Mouse (Mus musculus): ENCODE data around the gene Btg2. TPM values are rescaled to one million over a fixed set of nuclear protein-coding genes. Genes with fewer than 3 reads are reported as not detected.

Btg2 gene
- total and polyA plus RNA-seq, 3 experiments: 4.6 to 25.7 (median 13.5) TPM

- Histone ChIP-seq H3K27me3 (ENCODE audit: insufficient read depth, low read length) (peaks cover 39% of the 10 kb centered on the region), H3K36me3 (replicated peaks) (no peaks in the 10 kb centered on the region), H3K9me3 (replicated peaks) (no peaks in the 10 kb centered on the region), H3K4me3 (ENCODE audit: low read depth, low read length) (no peak overlapping the region), H3K4me1 (ENCODE audit: insufficient read depth, low read depth, low read length) (peaks cover 92% of the 10 kb centered on the region)
- DNase-seq (ENCODE audit: low spot score) (no peak), ATAC-seq (ENCODE audit: extremely low read depth, insufficient number of reproducible peaks, low FRiP score, poor library complexity, severe bottlenecking) (no peak)
- no peak for TF ChIP-seq POLR2AphosphoS5 (IDR thresholded peaks at IDR 0.05; ENCODE audit: insufficient replicate concordance, low read depth, low read length)
- TF ChIP-seq GATA1 (IDR thresholded peaks at IDR 0.05; ENCODE audit: borderline replicate concordance, low read length): no peak
- no peak for TF ChIP-seq GATA2 (IDR thresholded peaks at IDR 0.05; ENCODE audit: borderline replicate concordance, low read depth, low read length)
- TF ChIP-seq TAL1 (conservative IDR thresholded peaks at IDR 0.05; ENCODE audit: low read depth, low read length): no peak
- TF ChIP-seq CTCF (IDR thresholded peaks at IDR 0.05; ENCODE audit: low read depth, low read length): no peak
These were observed 17.5 kb upstream of the Btg2 start for GRCm38 (mm10) chr1:134096264-134096934.

GRCm38 (mm10) chr1:134095721-134096120 lies 16.8 kb upstream of the Btg2 start:
- DNase-seq (ENCODE audit: low spot score): no peak
- ATAC-seq (ENCODE audit: extremely low read depth, insufficient number of reproducible peaks, low FRiP score, poor library complexity, severe bottlenecking): no peak
- no peak overlapping the region for H3K4me3 ChIP-seq (ENCODE audit: low read depth, low read length)
- H3K27me3 ChIP-seq (ENCODE audit: insufficient read depth, low read length): peaks cover 44% of the 10 kb centered on the region
- TF ChIP-seq POLR2AphosphoS5 (IDR thresholded peaks at IDR 0.05; ENCODE audit: insufficient replicate concordance, low read depth, low read length): no peak
- no peak for TF ChIP-seq GATA2 (IDR thresholded peaks at IDR 0.05; ENCODE audit: borderline replicate concordance, low read depth, low read length)
- no peak for TF ChIP-seq TAL1 (conservative IDR thresholded peaks at IDR 0.05; ENCODE audit: low read depth, low read length)
- peaks cover 89% of the 10 kb centered on the region for H3K4me1 ChIP-seq (ENCODE audit: insufficient read depth, low read depth, low read length)
- no peaks in the 10 kb centered on the region for H3K36me3 ChIP-seq (replicated peaks)
- H3K9me3 ChIP-seq (replicated peaks): no peaks in the 10 kb centered on the region

- H3K4me1 ChIP-seq (ENCODE audit: insufficient read depth, low read depth, low read length): peaks cover 83% of the 10 kb centered on the region
- no peaks in the 10 kb centered on the region for H3K36me3 ChIP-seq (replicated peaks)
- DNase-seq (ENCODE audit: low spot score): no peak
- H3K9me3 ChIP-seq (replicated peaks): no peaks in the 10 kb centered on the region
- peaks cover 45% of the 10 kb centered on the region for H3K27me3 ChIP-seq (ENCODE audit: insufficient read depth, low read length)
- ATAC-seq (ENCODE audit: extremely low read depth, insufficient number of reproducible peaks, low FRiP score, poor library complexity, severe bottlenecking): no peak
- TF ChIP-seq TAL1 (conservative IDR thresholded peaks at IDR 0.05; ENCODE audit: low read depth, low read length) (no peak), GATA2 (IDR thresholded peaks at IDR 0.05; ENCODE audit: borderline replicate concordance, low read depth, low read length) (no peak), GATA1 (IDR thresholded peaks at IDR 0.05; ENCODE audit: borderline replicate concordance, low read length) (no peak), CTCF (IDR thresholded peaks at IDR 0.05; ENCODE audit: low read depth, low read length) (no peak), POLR2AphosphoS5 (IDR thresholded peaks at IDR 0.05; ENCODE audit: insufficient replicate concordance, low read depth, low read length) (no peak)
- no peak overlapping the region; the same call in 1 of the 2 replicates for H3K4me3 ChIP-seq (ENCODE audit: low read depth, low read length)
These were observed 16.2 kb upstream of the Btg2 start for GRCm38 (mm10) chr1:134095033-134095612.

- peaks cover 73% of the 10 kb centered on the region for H3K4me1 ChIP-seq (ENCODE audit: insufficient read depth, low read depth, low read length)
- ATAC-seq (ENCODE audit: extremely low read depth, insufficient number of reproducible peaks, low FRiP score, poor library complexity, severe bottlenecking): no peak
- TF ChIP-seq TAL1 (conservative IDR thresholded peaks at IDR 0.05; ENCODE audit: low read depth, low read length): no peak
- no peak for TF ChIP-seq CTCF (IDR thresholded peaks at IDR 0.05; ENCODE audit: low read depth, low read length)
- no peak for TF ChIP-seq POLR2AphosphoS5 (IDR thresholded peaks at IDR 0.05; ENCODE audit: insufficient replicate concordance, low read depth, low read length)
- TF ChIP-seq GATA2 (IDR thresholded peaks at IDR 0.05; ENCODE audit: borderline replicate concordance, low read depth, low read length): no peak
- no peak for TF ChIP-seq GATA1 (IDR thresholded peaks at IDR 0.05; ENCODE audit: borderline replicate concordance, low read length)
- no peak for DNase-seq (ENCODE audit: low spot score)
- peak overlapping the region; percentile 70; the same call in 1 of the 2 replicates for H3K4me3 ChIP-seq (ENCODE audit: low read depth, low read length)
- H3K36me3 ChIP-seq (replicated peaks): no peaks in the 10 kb centered on the region
- H3K9me3 ChIP-seq (replicated peaks): no peaks in the 10 kb centered on the region
- H3K27me3 ChIP-seq (ENCODE audit: insufficient read depth, low read length): peaks cover 46% of the 10 kb centered on the region
These were observed 15.0 kb upstream of the Btg2 start for GRCm38 (mm10) chr1:134093771-134094526.

- H3K4me1 ChIP-seq (ENCODE audit: insufficient read depth, low read depth, low read length): peaks cover 65% of the 10 kb centered on the region
- DNase-seq (ENCODE audit: low spot score) (peak; percentile 91), ATAC-seq (ENCODE audit: extremely low read depth, insufficient number of reproducible peaks, low FRiP score, poor library complexity, severe bottlenecking) (peak; percentile 86)
These were observed 14.2 kb upstream of the Btg2 start for GRCm38 (mm10) chr1:134092852-134093770.

More at GRCm38 (mm10) chr1:134092852-134093770, 14.2 kb upstream of the Btg2 start:
- Histone ChIP-seq H3K27me3 (ENCODE audit: insufficient read depth, low read length) (peaks cover 52% of the 10 kb centered on the region), H3K36me3 (replicated peaks) (no peaks in the 10 kb centered on the region), H3K4me3 (ENCODE audit: low read depth, low read length) (peak overlapping the region; percentile 70), H3K9me3 (replicated peaks) (no peaks in the 10 kb centered on the region)
- no peak for TF ChIP-seq POLR2AphosphoS5 (IDR thresholded peaks at IDR 0.05; ENCODE audit: insufficient replicate concordance, low read depth, low read length)
- no peak for TF ChIP-seq GATA2 (IDR thresholded peaks at IDR 0.05; ENCODE audit: borderline replicate concordance, low read depth, low read length)
- peak; percentile 55; the same call in 1 of the 2 replicates for TF ChIP-seq TAL1 (conservative IDR thresholded peaks at IDR 0.05; ENCODE audit: low read depth, low read length)
- no peak for TF ChIP-seq CTCF (IDR thresholded peaks at IDR 0.05; ENCODE audit: low read depth, low read length)

All from G1E (cell line).